Mouse (Mus musculus) left cerebral cortex, postnatal 36 days (tissue): ENCODE results near the gene Amn. TPM values are rescaled to one million over a fixed set of nuclear protein-coding genes. Genes with fewer than 3 reads are reported as not detected.
A peak's percentile ranks its signal among the peaks of the same experiment; 100 is the strongest.

Experiments
- DNase-seq, 2 experiments: peaks; one replicate each; pipeline ENCODE4 v3.0.0; 2021 to 2022; ENCODE audit warnings: low spot score in 2 of 2, mixed read lengths in 1 of 2
- intact Hi-C: fragments of 180-260 bp; cut with DNase I; formaldehyde crosslinking; loops from one replicate; pipeline ENCODE4 v1.15.1; 2025
- total RNA-seq, 2 experiments: library from RNA; stranded (reverse); gene quantifications; 2 replicates each; pipeline ENCODE4 v1.2.3; 2021

Amn gene
- total RNA-seq, result 10 to 100 TPM in 1 of 2 experiments, 1 to 10 TPM in 1; 8.4 to 14.9 TPM

GRCm38 (mm10) chr12:111270629-111271277, at the start of gene Amn:
Amn (plus strand) TSS chr12:111271095.
- no peak for DNase-seq
- intact Hi-C loops, result no loop called here

- intact Hi-C loops, result no loop called here
- no peak for DNase-seq
These were observed 45.6 kb upstream of the Amn start for GRCm38 (mm10) chr12:111225197-111225780.

- DNase-seq, result no peak
- intact Hi-C loops, result no loop called here
These were observed 43.5 kb upstream of the Amn start for GRCm38 (mm10) chr12:111227410-111227809.

- DNase-seq, result no peak
- intact Hi-C loops, result no loop called here
These were observed 42.4 kb upstream of the Amn start for GRCm38 (mm10) chr12:111228488-111228887.

- intact Hi-C loops, result no loop called here
These were observed 40.1 kb upstream of the Amn start for GRCm38 (mm10) chr12:111230793-111231192.

GRCm38 (mm10) chr12:111233798-111234197, 37.1 kb upstream of the Amn start:
- intact Hi-C loops, result no loop called here
- no peak for DNase-seq

More at GRCm38 (mm10) chr12:111230793-111231192, 40.1 kb upstream of the Amn start:
- no peak for DNase-seq

- no peak for DNase-seq
- intact Hi-C loops, result no loop called here
These were observed 36.5 kb upstream of the Amn start for GRCm38 (mm10) chr12:111234383-111234782.

GRCm38 (mm10) chr12:111235631-111236030, 35.3 kb upstream of the Amn start:
- DNase-seq, result no peak
- intact Hi-C loops, result no loop called here

- intact Hi-C loops, result no loop called here
- no peak for DNase-seq
These were observed 33.2 kb upstream of the Amn start for GRCm38 (mm10) chr12:111237611-111238188.

GRCm38 (mm10) chr12:111238345-111238744, 32.5 kb upstream of the Amn start:
- intact Hi-C loops, result no loop called here
- DNase-seq, result no peak

- intact Hi-C loops, result no loop called here
These were observed 32.1 kb upstream of the Amn start for GRCm38 (mm10) chr12:111238778-111239177.

GRCm38 (mm10) chr12:111239930-111240329, 31.0 kb upstream of the Amn start:
- intact Hi-C loops, result no loop called here

More at GRCm38 (mm10) chr12:111238778-111239177, 32.1 kb upstream of the Amn start:
- DNase-seq, result no peak

GRCm38 (mm10) chr12:111241916-111242315, 29.0 kb upstream of the Amn start:
- intact Hi-C loops, result no loop called here
- no peak for DNase-seq

More at GRCm38 (mm10) chr12:111239930-111240329, 31.0 kb upstream of the Amn start:
- DNase-seq, result no peak

GRCm38 (mm10) chr12:111242346-111242745, 28.5 kb upstream of the Amn start:
- no peak for DNase-seq
- intact Hi-C loops, result no loop called here

GRCm38 (mm10) chr12:111243733-111244132, 27.2 kb upstream of the Amn start:
- intact Hi-C loops, result no loop called here
- no peak for DNase-seq

- no peak for DNase-seq
- intact Hi-C loops, result no loop called here
These were observed 25.8 kb upstream of the Amn start for GRCm38 (mm10) chr12:111245070-111245469.

GRCm38 (mm10) chr12:111246808-111247464, 24.0 kb upstream of the Amn start:
- intact Hi-C loops, result no loop called here

GRCm38 (mm10) chr12:111249095-111249494, 21.8 kb upstream of the Amn start:
- DNase-seq, result no peak
- intact Hi-C loops, result no loop called here

More at GRCm38 (mm10) chr12:111246808-111247464, 24.0 kb upstream of the Amn start:
- DNase-seq, result no peak

GRCm38 (mm10) chr12:111250116-111250515, 20.8 kb upstream of the Amn start:
- intact Hi-C loops, result loop anchor here (5.0 kb wide), 1 partner anchor 163 kb away; no protein-coding TSS in a partner anchor
- DNase-seq, result peak in 1 of 2 experiments; percentile 33

GRCm38 (mm10) chr12:111251227-111251626, 19.7 kb upstream of the Amn start:
- no peak for DNase-seq
- intact Hi-C loops, result loop anchor here (5.0 kb wide), 1 partner anchor 164 kb away; no protein-coding TSS in a partner anchor
